Mouse (Mus musculus): Measurements from ENCODE around the gene 1700123O20Rik. TPM values are rescaled to one million over a fixed set of nuclear protein-coding genes. Genes with fewer than 3 reads are reported as not detected.

Gene 1700123O20Rik
- polyA plus RNA-seq, 1 experiment from 2014 or later: 89.2 TPM

- no peak overlapping the region for H3K9ac ChIP-seq
- ATAC-seq (ENCODE audit: insufficient number of reproducible peaks, insufficient read depth, low FRiP score, low TSS enrichment, low read depth): no peak
- no peaks in the 10 kb centered on the region for H3K9me3 ChIP-seq
- H3K36me3 ChIP-seq: peaks cover 86% of the 10 kb centered on the region
- 81% methylated on average over 4 of the region's 4 CpGs for WGBS
- H3K27me3 ChIP-seq: no peaks in the 10 kb centered on the region
- peaks cover 34% of the 10 kb centered on the region for H3K4me1 ChIP-seq
- no peak overlapping the region for H3K4me3 ChIP-seq
- no peak overlapping the region for H3K27ac ChIP-seq
- no peak overlapping the region for H3K4me2 ChIP-seq
These were observed 38.1 kb upstream of the 1700123O20Rik start for GRCm38 (mm10) chr14:54647900-54648299.

DNA sequence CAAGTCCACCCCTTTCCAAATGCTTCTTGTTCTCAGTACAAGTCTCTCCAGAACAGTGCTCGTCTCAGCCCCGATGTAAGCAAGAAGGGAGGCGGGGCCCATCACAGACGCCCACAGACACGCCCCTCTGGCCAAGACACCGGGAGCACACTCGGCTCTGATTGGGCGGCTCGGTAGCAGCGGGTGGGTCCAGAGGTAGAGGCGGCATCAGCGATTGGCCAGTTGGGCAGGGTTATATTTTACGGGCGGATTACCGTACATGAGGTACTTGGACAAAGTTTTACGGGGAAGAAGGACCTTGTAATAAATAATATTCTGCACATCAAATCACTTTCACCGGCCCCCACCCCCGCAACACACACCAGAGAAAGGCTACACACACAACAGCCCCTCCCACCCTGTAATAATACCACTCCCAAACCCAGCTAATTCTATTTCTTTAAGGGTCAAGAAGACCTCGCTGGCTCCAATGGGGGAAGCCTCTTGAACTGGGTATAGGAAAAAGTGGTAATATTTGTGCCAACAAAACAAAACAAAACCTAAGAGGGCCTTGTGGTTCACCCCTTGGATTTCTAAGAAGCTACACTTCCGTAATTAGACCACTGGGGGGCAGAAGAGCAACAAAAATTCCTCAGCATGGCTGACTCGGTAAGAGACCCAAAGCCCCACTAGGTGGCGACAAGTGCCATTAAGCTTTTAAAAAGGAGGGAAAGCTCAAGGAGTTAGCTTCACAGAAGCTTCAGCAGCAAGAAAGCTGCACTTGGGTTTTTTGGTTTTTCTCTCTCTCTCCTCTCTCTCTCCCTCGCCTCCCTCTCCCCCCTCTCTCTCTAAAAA is 35.2 kb upstream of the 1700123O20Rik start:
- H3K4me3 ChIP-seq: no peak overlapping the region
- H3K9me3 ChIP-seq: no peaks in the 10 kb centered on the region
- H3K36me3 ChIP-seq: peaks cover 63% of the 10 kb centered on the region
- no peak; the same call in 1 of the 2 replicates for ATAC-seq (ENCODE audit: insufficient number of reproducible peaks, insufficient read depth, low FRiP score, low TSS enrichment, low read depth)
- peaks cover 42% of the 10 kb centered on the region for H3K4me1 ChIP-seq
- 62% methylated on average over 23 of the region's 23 CpGs for WGBS
- H3K27me3 ChIP-seq: no peaks in the 10 kb centered on the region
- no peak overlapping the region for H3K9ac ChIP-seq
- peak overlapping the region; percentile 92; the same call in 1 of the 2 replicates for H3K4me2 ChIP-seq
- no peak overlapping the region for H3K27ac ChIP-seq

- H3K4me3 ChIP-seq: peak overlapping the region; percentile 75; the same call in 1 of the 2 replicates
- H3K27ac ChIP-seq: peak overlapping the region; percentile 83
- H3K9me3 ChIP-seq: no peaks in the 10 kb centered on the region
- H3K4me1 ChIP-seq: peaks cover 42% of the 10 kb centered on the region
- H3K9ac ChIP-seq: peak overlapping the region; percentile 46; the same call in 1 of the 2 replicates
- no peaks in the 10 kb centered on the region for H3K27me3 ChIP-seq
- 75% methylated on average over 4 of the region's 4 CpGs for WGBS
- peaks cover 63% of the 10 kb centered on the region for H3K36me3 ChIP-seq
- no peak for ATAC-seq (ENCODE audit: insufficient number of reproducible peaks, insufficient read depth, low FRiP score, low TSS enrichment, low read depth)
- peak overlapping the region; percentile 92 for H3K4me2 ChIP-seq
These were observed 34.5 kb upstream of the 1700123O20Rik start for GRCm38 (mm10) chr14:54651556-54651955.

DNA sequence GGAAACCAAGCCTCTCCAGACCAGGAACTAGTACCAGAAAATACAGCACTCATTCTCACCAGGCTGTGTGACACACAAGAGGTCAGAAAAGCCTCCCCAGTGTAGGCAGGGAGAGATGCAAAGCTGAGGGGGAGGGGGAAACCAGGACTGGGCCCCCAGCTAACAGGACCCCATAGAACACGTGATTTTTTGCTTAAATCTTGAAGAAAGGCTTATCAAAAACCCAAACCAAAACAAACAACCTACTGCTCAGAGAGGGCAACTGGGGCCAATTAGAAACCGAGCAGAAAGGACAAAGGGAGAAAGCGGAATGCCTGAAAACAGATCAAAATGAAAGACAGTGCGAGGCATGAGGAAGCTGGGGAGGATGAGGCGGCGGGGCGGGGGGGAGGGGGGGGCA is 33.2 kb upstream of the 1700123O20Rik start:
- ATAC-seq (ENCODE audit: insufficient number of reproducible peaks, insufficient read depth, low FRiP score, low TSS enrichment, low read depth): no peak
- WGBS: under 1% methylated on average over 6 of the region's 7 CpGs
- no peaks in the 10 kb centered on the region for H3K27me3 ChIP-seq
- H3K4me2 ChIP-seq: peak overlapping the region; percentile 92
- H3K4me1 ChIP-seq: peaks cover 42% of the 10 kb centered on the region
- H3K9ac ChIP-seq: peak overlapping the region; percentile 89
- peaks cover 62% of the 10 kb centered on the region for H3K36me3 ChIP-seq
- H3K4me3 ChIP-seq: peak overlapping the region; percentile 75
- H3K9me3 ChIP-seq: no peaks in the 10 kb centered on the region
- peak overlapping the region; percentile 83 for H3K27ac ChIP-seq

GRCm38 (mm10) chr14:54653496-54653895 is 32.5 kb upstream of the 1700123O20Rik start:
- ATAC-seq (ENCODE audit: insufficient number of reproducible peaks, insufficient read depth, low FRiP score, low TSS enrichment, low read depth): peak; percentile 87
- H3K4me2 ChIP-seq: peak overlapping the region; percentile 92
- H3K9me3 ChIP-seq: no peaks in the 10 kb centered on the region
- H3K27me3 ChIP-seq: no peaks in the 10 kb centered on the region
- peaks cover 42% of the 10 kb centered on the region for H3K4me1 ChIP-seq
- under 1% methylated on average over 12 of the region's 12 CpGs for WGBS
- peak overlapping the region; percentile 75 for H3K4me3 ChIP-seq
- peaks cover 62% of the 10 kb centered on the region for H3K36me3 ChIP-seq
- H3K9ac ChIP-seq: peak overlapping the region; percentile 89
- H3K27ac ChIP-seq: peak overlapping the region; percentile 83

DNA sequence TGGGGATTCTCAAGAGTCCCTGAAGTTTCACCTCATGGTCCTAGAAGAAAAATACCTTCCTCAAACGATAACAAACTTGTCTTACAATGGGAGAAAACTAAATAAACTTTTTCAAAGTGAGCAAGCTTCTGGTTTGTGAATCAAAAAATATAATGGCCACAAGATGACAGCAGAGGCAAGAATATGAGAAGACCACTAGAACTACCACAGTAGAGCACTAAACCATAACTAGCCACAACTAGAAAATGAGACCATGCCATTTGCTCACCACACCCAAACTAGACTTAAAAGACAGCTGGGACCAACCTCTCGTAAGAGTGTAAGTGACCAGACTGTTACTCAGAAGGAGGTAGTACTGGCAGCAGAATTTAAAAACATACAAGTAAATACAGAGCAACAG is 26.0 kb upstream of the 1700123O20Rik start:
- Histone ChIP-seq H3K36me3 (peaks cover 96% of the 10 kb centered on the region), H3K4me3 (no peak overlapping the region), H3K27ac (no peak overlapping the region), H3K27me3 (no peaks in the 10 kb centered on the region), H3K9me3 (no peaks in the 10 kb centered on the region), H3K4me2 (no peak overlapping the region), H3K4me1 (no peaks in the 10 kb centered on the region), H3K9ac (no peak overlapping the region)
- no peak for ATAC-seq (ENCODE audit: insufficient number of reproducible peaks, insufficient read depth, low FRiP score, low TSS enrichment, low read depth)
- WGBS: 84% methylated on average over 2 of the region's 2 CpGs

DNA sequence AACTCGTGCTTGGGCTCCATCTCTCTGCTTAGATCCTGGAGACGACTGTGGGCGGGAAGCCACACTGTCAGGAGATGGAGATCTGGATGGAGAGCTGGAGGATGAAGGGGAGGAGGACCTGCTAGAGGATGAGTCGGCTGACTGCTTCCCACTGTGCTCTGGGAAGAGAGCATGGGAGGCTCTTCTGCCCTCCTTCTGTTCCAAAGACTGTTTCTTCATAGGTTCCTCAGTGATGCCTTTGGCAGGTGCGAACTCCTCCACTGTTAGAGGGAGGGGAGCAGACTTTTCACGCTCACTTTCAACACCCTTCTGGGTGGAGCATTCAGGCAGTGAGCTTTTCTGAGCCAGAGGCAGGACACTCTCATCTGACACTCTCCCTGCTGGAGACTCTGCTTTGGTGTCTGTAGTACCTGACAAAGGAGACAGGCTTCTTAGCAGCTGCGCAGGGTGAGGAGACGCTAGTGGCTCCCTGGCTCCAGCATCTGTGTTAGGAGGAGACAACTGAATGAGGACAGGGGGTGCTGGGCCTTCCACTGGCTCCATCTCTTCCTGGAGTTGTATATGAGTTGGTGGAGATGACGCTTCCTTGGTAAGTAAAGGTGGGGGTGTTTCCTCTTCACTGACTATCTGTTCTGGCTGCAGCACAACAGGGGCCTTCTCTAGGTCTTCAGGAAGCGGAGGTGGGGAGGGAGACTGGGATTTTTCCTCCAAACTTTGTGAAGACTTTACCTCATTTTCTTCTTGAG is 21.4 kb upstream of the 1700123O20Rik start:
- Histone ChIP-seq H3K27me3 (no peaks in the 10 kb centered on the region), H3K36me3 (peaks cover 94% of the 10 kb centered on the region), H3K27ac (no peak overlapping the region), H3K9ac (no peak overlapping the region), H3K4me2 (no peak overlapping the region), H3K9me3 (no peaks in the 10 kb centered on the region), H3K4me3 (no peak overlapping the region), H3K4me1 (no peaks in the 10 kb centered on the region)
- ATAC-seq (ENCODE audit: insufficient number of reproducible peaks, insufficient read depth, low FRiP score, low TSS enrichment, low read depth): no peak
- 95% methylated on average over 10 of the region's 10 CpGs for WGBS

DNA sequence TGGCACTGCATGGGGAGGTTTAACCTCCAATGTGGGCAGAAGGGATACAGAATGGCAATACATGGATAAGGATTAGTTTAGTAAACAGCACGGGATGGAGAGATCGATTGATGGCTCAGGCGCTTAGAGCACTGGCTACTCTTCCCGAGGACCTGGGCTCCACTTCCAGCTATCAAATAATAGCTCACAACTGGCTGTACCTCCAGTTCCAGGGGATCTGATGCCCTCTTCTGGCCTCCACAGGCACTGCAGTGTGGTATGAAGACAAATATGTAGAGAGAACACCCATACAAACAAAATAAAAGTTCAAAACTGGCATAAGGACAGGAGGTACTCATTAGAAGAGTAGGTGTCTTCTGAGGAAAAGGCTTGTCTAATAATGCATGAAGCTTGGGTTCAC is 16.6 kb upstream of the 1700123O20Rik start:
- no peak overlapping the region for H3K27ac ChIP-seq
- peaks cover 84% of the 10 kb centered on the region for H3K36me3 ChIP-seq
- H3K4me2 ChIP-seq: no peak overlapping the region
- 77% methylated on average over 4 of the region's 4 CpGs for WGBS
- no peak overlapping the region for H3K9ac ChIP-seq
- H3K4me1 ChIP-seq: no peaks in the 10 kb centered on the region
- no peak for ATAC-seq (ENCODE audit: insufficient number of reproducible peaks, insufficient read depth, low FRiP score, low TSS enrichment, low read depth)
- H3K9me3 ChIP-seq: no peaks in the 10 kb centered on the region
- H3K27me3 ChIP-seq: no peaks in the 10 kb centered on the region
- no peak overlapping the region for H3K4me3 ChIP-seq

DNA sequence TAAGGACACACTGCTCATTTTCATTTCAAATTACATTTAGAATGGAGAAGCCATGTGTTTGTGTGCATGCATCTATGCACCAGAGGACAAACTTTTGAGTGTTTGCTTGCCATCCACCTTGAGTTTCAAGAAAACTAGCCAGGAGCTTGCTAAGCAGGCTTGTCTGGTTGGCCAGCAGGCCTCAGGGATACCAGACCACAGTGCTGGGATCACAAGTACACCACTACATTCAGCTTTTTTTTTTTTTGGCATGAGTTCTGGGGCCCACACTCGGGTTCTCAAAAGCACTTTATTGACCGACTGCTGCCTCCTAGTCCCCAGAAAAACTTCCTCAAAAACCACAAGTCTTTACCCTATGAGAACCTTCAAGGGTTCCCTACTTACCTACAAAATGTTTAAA is 11.7 kb upstream of the 1700123O20Rik start:
- H3K4me1 ChIP-seq: no peaks in the 10 kb centered on the region
- peaks cover 83% of the 10 kb centered on the region for H3K36me3 ChIP-seq
- no peak overlapping the region for H3K27ac ChIP-seq
- H3K9ac ChIP-seq: no peak overlapping the region
- ATAC-seq (ENCODE audit: insufficient number of reproducible peaks, insufficient read depth, low FRiP score, low TSS enrichment, low read depth): no peak
- no peak overlapping the region for H3K4me3 ChIP-seq
- no peak overlapping the region for H3K4me2 ChIP-seq
- WGBS: 84% methylated on average over 2 of the region's 2 CpGs
- H3K27me3 ChIP-seq: no peaks in the 10 kb centered on the region
- no peaks in the 10 kb centered on the region for H3K9me3 ChIP-seq

DNA sequence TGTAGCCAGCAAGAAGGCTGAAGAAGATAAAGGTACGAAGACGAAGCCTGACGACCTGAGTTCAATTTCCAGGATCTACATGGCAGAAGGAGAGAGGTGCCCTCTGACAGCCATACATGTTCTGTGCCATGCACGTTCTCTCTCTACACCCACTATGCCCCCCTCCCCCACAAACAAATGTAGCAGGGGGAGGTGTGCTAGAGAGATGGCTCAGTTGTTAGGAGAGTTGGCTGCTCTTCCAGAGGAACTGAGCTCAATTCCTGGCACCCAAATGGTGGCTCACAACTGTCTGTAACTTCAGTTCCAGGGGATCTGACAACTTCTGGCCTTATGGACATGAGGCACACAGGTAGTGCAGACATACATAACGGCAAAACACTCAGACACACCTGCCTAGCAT is 9.7 kb upstream of the 1700123O20Rik start:
- no peak for ATAC-seq (ENCODE audit: insufficient number of reproducible peaks, insufficient read depth, low FRiP score, low TSS enrichment, low read depth)
- Histone ChIP-seq H3K36me3 (peaks cover 80% of the 10 kb centered on the region), H3K9ac (no peak overlapping the region)

DNA sequence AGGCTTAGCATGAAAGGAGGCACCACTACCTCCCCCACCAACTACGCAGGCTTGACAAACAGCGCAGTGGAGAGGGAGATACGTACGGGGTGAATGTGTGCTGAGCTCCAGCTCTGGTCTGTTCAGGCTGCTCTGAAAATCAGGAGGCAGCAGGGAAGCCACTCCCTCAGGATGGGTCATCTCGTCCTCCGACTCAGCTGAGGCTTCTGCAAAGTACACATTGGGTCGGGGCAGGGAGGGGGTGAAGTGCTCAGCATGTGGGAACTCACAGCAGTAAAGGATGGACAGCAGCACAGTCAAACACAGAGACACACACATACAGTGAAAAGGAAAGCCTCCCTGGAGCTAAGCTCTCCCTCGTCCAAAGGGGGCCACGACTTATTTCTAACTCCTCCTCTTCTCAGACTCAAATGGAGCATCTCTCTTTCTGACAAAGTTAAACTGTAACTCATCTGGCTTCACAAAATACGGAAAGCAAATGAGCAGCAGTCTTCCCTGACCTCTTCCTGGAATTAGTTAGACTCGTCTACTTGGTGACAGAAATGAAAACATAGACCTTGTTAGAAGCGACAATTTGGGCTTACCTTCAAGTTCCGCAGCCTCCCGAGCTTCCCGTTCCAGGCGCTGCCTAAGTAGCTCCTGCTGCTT is 7.2 kb upstream of the 1700123O20Rik start:
- Histone ChIP-seq H3K4me2 (no peak overlapping the region), H3K9ac (no peak overlapping the region), H3K4me1 (no peaks in the 10 kb centered on the region), H3K36me3 (peaks cover 69% of the 10 kb centered on the region), H3K4me3 (no peak overlapping the region), H3K27ac (no peak overlapping the region), H3K9me3 (no peaks in the 10 kb centered on the region), H3K27me3 (no peaks in the 10 kb centered on the region)
- 88% methylated on average over 16 of the region's 16 CpGs for WGBS
- no peak for ATAC-seq (ENCODE audit: insufficient number of reproducible peaks, insufficient read depth, low FRiP score, low TSS enrichment, low read depth)

More for the DNA sequence above, 9.7 kb upstream of the 1700123O20Rik start:
- H3K4me2 ChIP-seq: no peak overlapping the region
- no peaks in the 10 kb centered on the region for H3K9me3 ChIP-seq
- no peak overlapping the region for H3K27ac ChIP-seq
- H3K4me1 ChIP-seq: no peaks in the 10 kb centered on the region
- WGBS: 92% methylated on average over 5 of the region's 5 CpGs
- no peaks in the 10 kb centered on the region for H3K27me3 ChIP-seq
- no peak overlapping the region for H3K4me3 ChIP-seq

Data from embryonic facial prominence, embryonic 13.5 days (tissue).